Mouse (Mus musculus) liver, postnatal 0 days (tissue): ENCODE results near the gene Zscan20.

Experiments used
- CTCF ChIP-seq: sonication (generic); IDR thresholded peaks from 2 replicates; pipeline ENCODE4 v1.5.1; 2016; ENCODE audit warnings: antibody characterized with exemption, low read depth
- EP300 ChIP-seq: IDR thresholded peaks from 2 replicates; pipeline ENCODE4 v1.6.1; 2016; ENCODE audit warnings: antibody characterized with exemption, low read depth, mild to moderate bottlenecking

- TF ChIP-seq CTCF (no peak), EP300 (no peak)
Observed at GRCm38 (mm10) chr4:128594062-128594461, 15.8 kb downstream of the Zscan20 start.
